Mouse (Mus musculus): Measurements from ENCODE around the gene Casr.

Casr gene

DNA sequence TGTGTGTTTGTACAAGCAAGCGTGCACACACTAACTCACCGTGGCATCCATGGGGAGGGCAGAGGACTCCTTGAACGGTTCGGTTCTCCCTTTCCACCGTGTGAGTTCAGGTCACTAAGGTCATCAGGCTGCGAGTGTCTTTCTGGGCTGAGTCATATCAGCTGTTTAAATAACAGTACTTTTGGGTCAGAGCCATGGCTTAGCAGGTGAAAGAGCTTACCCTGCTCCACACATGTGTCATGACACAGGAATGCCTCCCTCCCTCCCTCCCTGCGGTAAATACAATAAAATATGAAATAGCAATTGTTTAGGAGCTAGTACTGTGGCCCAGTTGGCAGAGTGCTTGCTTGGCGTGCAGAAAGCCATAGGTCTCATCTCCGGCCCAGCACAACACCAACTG, 92.6 kb downstream of the Casr start:
- POLR2A ChIA-PET: interaction anchor here in 3 of 4 experiments (0.6 to 1.2 kb wide), 4 partner anchors 237 to 693 kb away, joined by 3 to 4 read pairs (median 3); no protein-coding TSS in a partner anchor

DNA sequence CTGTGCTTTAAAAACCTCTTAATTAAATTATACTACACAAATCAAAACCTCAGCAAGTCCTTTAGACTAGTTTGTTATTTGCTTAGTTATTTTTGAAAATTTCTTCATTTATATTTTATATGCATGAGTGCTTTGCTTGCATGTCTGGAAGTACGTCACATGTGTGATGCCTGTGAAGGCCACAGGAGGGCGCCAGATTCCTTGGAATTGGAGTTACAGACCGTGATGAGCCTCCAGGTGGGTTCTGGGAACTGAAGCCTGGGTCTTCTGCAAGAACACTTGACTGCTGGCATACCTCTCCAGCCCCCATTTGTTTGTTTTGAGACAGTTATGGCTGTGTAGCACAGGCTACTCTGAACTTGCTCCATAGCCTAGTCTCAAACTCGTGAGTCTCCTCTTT, 93.1 kb downstream of the Casr start:
- CTCF ChIA-PET: interaction anchor here in 1 of 4 experiments (0.6 to 1.2 kb wide), 2 partner anchors 251 to 517 kb away, joined by 3 to 5 read pairs; no protein-coding TSS in a partner anchor
- POLR2A ChIA-PET: no interaction called here

More for the DNA sequence above, 92.6 kb downstream of the Casr start:
- CTCF ChIA-PET: interaction anchor here in 3 of 4 experiments (0.6 to 1.2 kb wide), 7 partner anchors 81 to 1896 kb away, joined by 3 to 5 read pairs (median 5); partner anchors contain the start of gene Kalrn (in 1 of the 3)

DNA sequence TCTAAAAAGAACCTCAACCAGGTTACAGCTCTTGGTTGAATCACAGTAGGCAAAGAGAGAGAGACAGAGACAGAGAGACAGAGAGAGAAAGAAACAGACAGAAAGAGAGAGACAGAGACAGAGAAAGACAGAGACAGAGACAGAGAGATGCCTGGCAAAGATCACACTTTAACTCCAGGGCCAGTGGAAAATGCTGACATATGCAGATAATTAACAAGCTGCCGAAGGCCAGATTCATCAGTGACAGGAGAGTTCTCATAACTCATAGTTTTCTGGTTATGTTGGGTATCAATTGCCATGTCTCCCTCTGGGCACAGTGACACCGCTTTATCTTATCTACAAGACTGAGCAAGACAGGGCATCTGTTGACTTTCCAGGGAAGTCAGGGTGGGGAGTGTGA, 94.0 kb downstream of the Casr start:
- ChIA-PET CTCF (no interaction called here), POLR2A (no interaction called here)

DNA sequence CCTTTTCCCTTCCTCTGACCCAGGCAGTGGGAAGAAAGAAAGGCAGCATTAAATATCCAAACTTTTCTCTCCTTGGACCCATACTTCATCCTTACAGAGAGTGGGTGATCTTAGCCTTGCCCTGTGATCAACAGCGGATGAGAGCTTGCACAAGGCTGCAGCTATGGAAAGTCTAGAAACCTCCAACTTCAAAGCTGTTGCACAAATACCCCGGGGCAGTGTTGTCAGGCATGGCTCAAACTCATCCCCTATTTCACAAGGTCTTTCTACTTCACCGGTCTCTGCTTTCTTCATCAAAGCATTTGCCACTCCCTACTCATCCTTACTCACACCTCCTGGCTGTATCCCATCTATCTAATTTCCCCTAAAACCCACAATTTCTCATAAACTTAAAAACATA, 96.5 kb downstream of the Casr start:
- ChIA-PET POLR2A (no interaction called here), CTCF (no interaction called here)

DNA sequence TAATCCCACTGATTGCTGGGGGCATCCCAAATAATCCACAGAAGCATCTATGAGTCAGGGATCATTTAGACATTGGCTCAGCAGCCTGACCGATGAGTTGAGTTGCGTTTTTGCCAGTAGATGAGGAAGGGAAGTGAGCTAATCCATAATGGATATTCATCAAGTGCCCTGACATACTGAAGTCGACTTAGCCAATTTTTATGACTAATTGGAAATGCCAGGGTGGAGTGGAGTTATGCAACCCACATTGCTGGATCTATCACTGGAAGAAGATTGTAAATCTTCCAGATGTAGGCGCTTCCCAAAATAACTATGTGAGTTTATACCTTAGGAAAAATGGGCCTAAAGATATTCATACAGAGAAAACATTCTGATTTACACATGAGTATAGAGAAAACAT, 97.9 kb downstream of the Casr start:
- ChIA-PET POLR2A (no interaction called here), CTCF (no interaction called here)

DNA sequence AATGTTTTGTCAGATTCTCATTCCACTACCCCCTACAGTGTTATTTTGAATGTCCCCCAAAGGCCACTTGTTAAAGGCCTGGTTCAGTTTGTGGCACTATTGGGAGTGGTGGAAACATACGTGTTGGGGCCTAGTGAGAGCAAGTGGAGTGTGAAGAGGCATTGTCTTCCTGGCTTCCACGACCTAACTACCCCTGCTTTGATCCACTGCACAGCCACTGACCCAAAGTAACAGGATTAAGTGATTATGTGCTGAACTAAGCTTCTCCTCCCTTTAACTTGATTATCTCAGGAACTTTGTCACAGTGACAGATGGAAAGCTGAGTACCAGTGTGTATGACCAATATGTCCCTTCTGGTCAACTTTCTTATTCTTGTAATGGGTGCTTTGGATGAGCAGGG, 101.5 kb downstream of the Casr start:
- ChIA-PET CTCF (no interaction called here), POLR2A (no interaction called here)

- ChIA-PET POLR2A (no interaction called here), CTCF (no interaction called here)
Observed at GRCm38 (mm10) chr16:36455342-36455802, 106.6 kb downstream of the Casr start, which contains the start of gene Stfa3. Stfa3 (minus strand) TSS chr16:36455392.
